Mouse (Mus musculus): ENCODE results near the gene Ankrd33b.

Gene Ankrd33b

GRCm38 (mm10) chr15:31337192-31337741 is 30.3 kb downstream of the Ankrd33b start:
- no peak for DNase-seq

- DNase-seq, result no peak
Measured at GRCm38 (mm10) chr15:31336685-31337084, 30.8 kb downstream of the Ankrd33b start.

- no peak for DNase-seq
Measured at GRCm38 (mm10) chr15:31334829-31335228, 32.7 kb downstream of the Ankrd33b start.

DNA sequence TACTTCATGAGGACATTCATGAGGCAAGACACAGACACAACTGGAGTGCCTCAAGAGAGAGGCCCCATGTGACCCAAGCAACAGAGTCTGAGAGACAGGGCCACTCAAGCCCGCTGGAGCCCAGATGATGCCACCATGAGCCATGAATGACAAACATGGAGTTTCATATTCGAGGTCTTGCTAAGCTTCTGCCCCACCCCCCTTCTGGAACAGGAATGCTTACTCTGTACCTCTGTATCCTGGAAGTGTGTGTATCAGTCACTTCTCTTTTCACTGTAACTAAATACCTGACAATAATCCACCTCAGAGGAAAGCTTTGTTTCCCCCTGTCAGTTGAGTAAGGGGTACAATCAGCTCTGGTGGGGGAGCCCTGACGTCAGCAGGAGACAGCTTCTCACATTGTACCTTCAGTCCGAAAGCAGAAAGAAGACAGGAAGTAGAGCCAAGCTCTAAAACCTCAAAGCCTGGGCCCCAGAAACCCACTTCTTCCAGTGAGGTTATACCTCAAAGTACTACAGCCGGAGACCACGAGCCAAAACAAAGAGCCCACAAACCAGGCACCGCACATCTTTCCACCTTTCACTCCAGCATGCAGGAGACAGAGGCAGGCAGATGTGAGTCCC is 34.9 kb downstream of the Ankrd33b start:
- DNase-seq, result no peak

DNA sequence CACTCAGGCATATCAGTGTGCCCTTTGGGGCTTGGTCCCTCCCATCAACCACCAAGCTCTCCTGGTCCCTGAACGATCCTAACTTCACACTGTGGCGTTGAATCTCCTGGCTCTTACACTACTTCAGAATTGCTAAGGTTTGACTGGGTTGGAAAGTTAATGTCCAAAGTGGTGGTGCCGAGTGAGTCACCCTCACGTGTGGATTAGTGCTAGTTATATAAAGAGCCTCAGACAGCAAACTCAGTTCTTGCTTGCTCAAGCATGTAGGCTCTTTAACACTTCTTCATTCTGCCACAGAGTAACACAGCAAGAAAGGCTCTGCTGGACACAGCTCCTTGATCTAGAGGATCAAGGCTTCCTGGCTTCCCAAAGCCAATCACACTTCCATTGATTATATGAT is 35.8 kb downstream of the Ankrd33b start:
- DNase-seq, result no peak

- DNase-seq, result no peak
Measured at GRCm38 (mm10) chr15:31328082-31328614, 39.4 kb downstream of the Ankrd33b start.

DNA sequence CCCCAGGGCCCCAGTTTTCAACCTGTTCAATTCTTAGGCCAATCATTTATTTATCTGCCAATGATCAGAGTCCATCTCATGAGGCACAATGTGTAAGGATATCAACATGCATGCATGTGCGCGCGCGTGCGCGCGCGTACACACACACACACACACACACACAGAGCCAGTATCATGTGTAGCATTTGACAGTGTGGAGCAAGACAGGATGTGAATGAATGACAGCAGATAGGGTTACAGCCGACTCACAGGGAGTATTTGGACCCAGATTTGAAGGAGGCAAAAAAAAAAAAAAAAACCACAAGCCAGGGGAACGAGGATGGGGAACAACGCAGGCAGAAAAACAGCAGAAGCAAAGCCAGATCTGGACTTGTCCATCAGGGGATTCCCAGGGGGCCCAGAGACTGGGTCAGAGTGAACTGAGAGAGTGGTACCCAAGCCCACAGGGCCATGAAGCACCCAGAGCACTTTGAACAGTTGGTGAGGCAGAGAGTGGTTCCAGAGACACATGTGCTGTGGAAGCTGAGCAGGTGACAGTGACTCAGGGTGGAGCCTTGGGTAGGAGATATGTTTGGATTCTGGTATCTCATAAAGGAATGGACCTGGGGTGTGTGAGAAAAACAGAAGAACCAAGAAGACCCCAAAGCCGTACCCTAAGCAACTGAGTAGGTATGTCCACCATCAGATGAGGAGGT is 41.7 kb downstream of the Ankrd33b start:
- no peak for DNase-seq

- DNase-seq, result no peak
Measured at GRCm38 (mm10) chr15:31324551-31324950, 43.0 kb downstream of the Ankrd33b start.

DNA sequence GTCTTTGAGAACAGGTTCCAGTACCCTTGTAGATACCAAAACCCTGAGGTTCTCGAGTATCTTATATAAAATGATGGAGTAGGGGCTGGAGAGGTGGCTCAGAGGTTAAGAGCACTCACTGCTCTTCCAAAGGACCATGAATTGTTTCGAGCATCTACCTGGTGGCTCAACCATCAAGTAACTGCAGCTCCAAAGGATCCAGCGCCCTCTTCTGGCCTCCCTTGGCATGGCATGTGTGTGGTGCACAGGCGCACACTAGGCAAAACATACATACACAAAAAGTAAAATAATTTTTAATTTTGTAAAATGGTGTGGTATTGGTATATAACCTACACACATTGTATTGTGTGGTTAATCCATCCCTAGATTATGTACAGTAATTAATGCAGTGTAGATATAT is 43.8 kb downstream of the Ankrd33b start:
- DNase-seq, result no peak

DNA sequence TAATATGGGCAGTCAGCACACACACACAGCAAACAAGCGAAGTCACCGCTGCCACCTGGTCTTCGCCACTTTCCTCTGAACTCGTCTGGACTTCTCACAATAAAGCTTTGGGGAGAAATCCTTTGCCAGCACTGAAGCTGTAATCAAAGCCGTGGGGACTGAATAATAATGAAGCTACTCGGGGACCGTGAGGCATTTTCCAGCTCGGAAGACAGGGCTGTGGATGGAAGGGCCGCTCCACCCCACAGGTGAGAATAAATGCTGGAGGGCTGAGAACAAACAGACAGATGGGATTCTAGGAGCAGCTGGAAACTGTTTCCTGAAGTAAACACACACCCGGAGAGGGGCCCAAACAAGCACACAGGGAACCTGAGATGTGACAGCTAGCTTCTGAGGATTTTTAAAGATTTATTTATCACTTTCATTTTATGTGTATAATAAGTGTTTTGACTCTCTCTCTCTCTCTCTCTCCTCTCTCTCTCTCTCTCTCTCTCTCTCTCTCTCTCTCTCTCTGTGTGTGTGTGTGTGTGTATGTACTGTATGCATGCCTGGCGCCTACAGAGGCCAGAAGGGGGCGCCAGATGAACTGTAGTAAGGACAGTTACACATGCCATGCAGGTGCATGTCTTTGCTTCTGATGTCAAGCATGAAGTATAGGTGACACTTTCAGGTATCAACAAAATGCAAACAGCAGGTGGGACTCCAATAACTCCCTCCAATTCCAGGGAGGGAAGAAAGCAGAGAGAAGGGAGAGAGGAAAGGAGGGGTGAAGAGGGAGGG is 46.7 kb downstream of the Ankrd33b start:
- DNase-seq, result no peak

- no peak for DNase-seq
Measured at GRCm38 (mm10) chr15:31319046-31319445, 48.5 kb downstream of the Ankrd33b start.

- no peak for DNase-seq
Measured at GRCm38 (mm10) chr15:31318158-31318955, 49.2 kb downstream of the Ankrd33b start.

- DNase-seq, result no peak
Measured at GRCm38 (mm10) chr15:31317056-31317805, 50.3 kb downstream of the Ankrd33b start.

DNA sequence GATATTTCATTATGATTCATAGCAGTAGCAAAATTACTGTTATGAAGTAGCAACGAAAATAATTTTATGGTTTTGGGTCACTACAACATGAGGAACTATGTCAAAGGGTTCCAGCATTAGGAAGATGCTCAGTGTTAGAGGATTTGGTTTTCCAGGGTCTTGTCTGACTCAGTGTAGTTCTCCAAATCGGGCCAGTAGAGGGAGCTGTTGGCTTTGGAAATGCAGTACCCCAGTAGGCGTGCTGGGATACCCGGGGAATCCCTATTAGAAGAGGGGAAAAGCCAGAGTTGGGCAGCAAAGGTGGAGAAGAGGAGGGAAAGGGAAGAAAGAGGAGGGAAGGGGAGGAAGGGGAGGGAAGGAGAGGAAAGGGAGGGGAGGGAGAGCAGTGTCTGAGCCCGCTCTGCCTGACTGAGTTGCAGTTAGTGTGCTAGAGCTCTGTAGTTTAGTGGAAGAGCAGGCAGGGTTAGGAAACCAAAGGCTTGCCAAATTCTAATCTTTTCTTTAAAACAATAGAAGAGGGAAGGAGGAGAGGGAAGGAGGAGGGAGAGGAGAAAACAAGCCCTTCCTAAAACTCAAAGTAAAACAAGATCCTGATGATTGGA is 51.8 kb downstream of the Ankrd33b start:
- DNase-seq, result peak in 1 of 2 experiments; percentile 13

GRCm38 (mm10) chr15:31312001-31312400 is 55.5 kb downstream of the Ankrd33b start:
- DNase-seq, result no peak

- DNase-seq, result no peak
Measured at GRCm38 (mm10) chr15:31309526-31309925, 58.0 kb downstream of the Ankrd33b start.

- DNase-seq, result no peak
Measured at GRCm38 (mm10) chr15:31306726-31307125, 60.8 kb downstream of the Ankrd33b start.

GRCm38 (mm10) chr15:31305181-31305580 is 62.3 kb downstream of the Ankrd33b start:
- no peak for DNase-seq

DNA sequence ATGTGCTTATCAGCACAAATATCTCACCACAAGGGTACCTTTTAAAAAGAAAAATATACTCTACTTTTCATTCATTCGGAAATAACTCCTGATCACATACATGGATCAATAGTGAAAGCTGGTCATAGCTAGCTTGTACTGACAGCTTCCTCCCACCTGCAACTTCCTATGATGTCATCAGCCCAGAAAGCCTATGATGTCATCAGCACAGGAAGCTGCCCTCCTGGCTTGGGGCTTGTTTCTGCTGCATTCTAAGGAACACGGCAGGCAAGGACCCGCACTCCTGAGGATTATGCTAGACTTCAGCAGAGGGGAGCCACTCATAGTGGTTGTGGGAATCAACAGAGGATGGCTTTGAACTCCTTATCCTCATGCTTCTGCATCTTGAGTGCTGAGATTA is 63.2 kb downstream of the Ankrd33b start:
- no peak for DNase-seq

DNA sequence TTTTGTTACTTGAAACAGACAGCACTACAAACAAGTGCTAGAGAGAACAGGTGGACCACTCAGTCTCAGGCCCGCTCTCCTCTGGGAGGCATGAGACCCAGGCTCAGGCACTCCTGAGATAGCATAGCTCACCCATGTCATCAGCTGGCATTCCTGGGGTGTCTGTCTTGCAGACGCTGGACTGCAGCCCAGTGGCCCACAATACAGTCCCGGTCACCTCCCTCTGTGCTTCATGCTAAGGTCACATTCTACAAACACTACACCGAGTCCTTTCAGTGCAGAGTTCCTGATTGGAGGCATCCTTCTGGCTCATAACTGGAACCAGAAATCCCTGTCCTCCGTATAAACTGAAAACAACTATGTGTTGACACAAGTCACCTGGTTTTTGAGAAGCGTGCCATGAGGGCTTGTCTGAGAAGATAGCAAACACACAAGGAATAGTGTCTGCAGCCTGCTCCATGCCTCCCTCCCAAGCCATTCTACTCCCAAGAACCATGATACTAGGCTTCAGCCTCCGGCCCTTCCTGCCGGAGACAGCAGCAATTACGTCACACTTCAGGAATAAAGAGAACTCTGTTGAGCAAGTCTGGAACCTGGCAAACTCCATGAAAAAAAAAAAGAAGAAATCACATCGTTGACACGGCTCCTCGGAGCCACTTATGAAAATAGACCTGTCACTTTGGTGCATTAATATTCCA is 65.1 kb downstream of the Ankrd33b start:
- no peak for DNase-seq

Data from thymus, adult 18-20 months (tissue).